Mouse (Mus musculus): ENCODE measurements around the gene Gtf3c2.

DNA sequence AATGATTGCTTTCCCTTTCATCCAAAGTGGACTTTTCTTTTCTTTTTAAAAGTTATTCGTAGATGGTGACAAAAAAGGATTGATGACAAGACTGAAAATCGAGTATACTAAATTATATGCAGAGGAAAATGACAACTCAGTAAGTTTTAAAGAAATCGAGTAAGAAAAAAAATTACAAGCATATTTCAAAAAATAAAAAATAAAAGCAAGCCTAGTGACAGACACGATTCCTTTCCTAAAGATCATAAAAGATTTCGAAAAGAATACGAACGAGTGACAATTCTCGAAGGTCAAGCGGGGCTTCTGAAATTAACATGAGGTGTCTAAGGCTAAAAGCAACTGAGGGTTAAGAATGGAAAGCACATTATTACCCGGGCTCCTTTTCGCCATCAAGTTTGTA is 39.5 kb upstream of the Gtf3c2 start:
- TF ChIP-seq CTCF (IDR thresholded peaks at IDR 0.05; ENCODE audit: borderline replicate concordance, control insufficient read depth, extremely low read depth, insufficient read depth, low read length, poor library complexity), result no peak
- no peak for TF ChIP-seq POLR2A (IDR thresholded peaks at IDR 0.05; ENCODE audit: control insufficient read depth, extremely low read depth, insufficient read depth, low read length, poor library complexity)

Measured in thymus, adult 2 months (tissue).